Mouse (Mus musculus): ENCODE measurements around the gene Mcrip2. TPM values are rescaled to one million over a fixed set of nuclear protein-coding genes. Genes with fewer than 3 reads are reported as not detected.

Mcrip2 gene
- polyA plus RNA-seq, 1 experiment = 28.2 TPM

GRCm38 (mm10) chr17:25881691-25882090 is 13.1 kb upstream of the Mcrip2 start:
- H3K27me3 ChIP-seq (ENCODE audit: control insufficient read depth, insufficient read depth, low read length) = no peaks in the 10 kb centered on the region
- no peak overlapping the region for H3K27ac ChIP-seq (ENCODE audit: control insufficient read depth, insufficient read depth, low read depth, low read length)
- TF ChIP-seq POLR2A (IDR thresholded peaks at IDR 0.05; ENCODE audit: control insufficient read depth, low read depth, low read length) (no peak), CTCF (IDR thresholded peaks at IDR 0.05; ENCODE audit: control insufficient read depth, insufficient read depth, insufficient replicate concordance, low read depth, low read length) (no peak)
- no peak overlapping the region for H3K4me3 ChIP-seq (ENCODE audit: control insufficient read depth, low read depth, low read length)
- H3K4me1 ChIP-seq (ENCODE audit: control insufficient read depth, insufficient read depth, low read length) = no peaks in the 10 kb centered on the region; the same call in 1 of the 2 replicates
- no peaks in the 10 kb centered on the region; the same call in 1 of the 2 replicates for H3K36me3 ChIP-seq (ENCODE audit: control insufficient read depth, insufficient read depth, low read length)

DNA sequence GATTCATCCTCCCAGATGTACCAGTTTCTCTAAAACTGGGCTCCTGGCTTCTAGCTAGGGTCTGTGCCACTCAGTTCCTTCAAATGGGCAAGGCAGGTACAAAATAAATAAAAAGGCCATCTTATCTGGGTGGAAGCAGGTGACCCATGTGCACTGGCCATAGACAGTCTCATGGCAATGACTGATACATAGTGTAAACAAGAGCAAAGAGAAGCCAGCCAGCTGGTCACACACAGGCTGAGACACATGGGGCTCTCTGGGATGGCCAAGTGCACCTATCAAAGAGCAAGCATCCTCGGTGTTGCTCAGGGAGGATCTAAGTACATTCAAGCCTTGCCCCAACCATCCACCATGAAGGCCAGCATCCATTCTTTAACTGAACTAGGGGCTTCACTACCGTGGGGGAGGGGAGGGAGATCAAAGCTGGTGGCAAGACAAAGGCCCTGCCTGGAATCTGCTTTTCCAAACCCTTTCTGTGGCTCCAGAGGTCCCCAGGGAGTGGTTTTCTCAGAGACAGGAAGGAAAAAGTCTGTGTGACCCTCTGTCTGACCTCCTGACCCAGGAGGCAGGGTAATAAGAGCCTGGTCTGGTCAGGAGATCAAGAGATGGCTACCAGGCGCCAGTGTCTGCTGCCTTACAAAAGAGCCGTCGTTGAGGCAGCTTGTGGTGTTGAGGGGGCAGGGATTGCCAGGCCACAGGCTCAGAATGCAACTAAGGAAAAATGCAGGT is 12.5 kb upstream of the Mcrip2 start:
- no peak overlapping the region for H3K27ac ChIP-seq (ENCODE audit: control insufficient read depth, insufficient read depth, low read depth, low read length)
- H3K4me3 ChIP-seq (ENCODE audit: control insufficient read depth, low read depth, low read length) = no peak overlapping the region
- no peaks in the 10 kb centered on the region; the same call in 1 of the 2 replicates for H3K36me3 ChIP-seq (ENCODE audit: control insufficient read depth, insufficient read depth, low read length)
- no peaks in the 10 kb centered on the region; the same call in 1 of the 2 replicates for H3K4me1 ChIP-seq (ENCODE audit: control insufficient read depth, insufficient read depth, low read length)
- no peaks in the 10 kb centered on the region for H3K27me3 ChIP-seq (ENCODE audit: control insufficient read depth, insufficient read depth, low read length)
- TF ChIP-seq CTCF (IDR thresholded peaks at IDR 0.05; ENCODE audit: control insufficient read depth, insufficient read depth, insufficient replicate concordance, low read depth, low read length) = no peak
- no peak for TF ChIP-seq POLR2A (IDR thresholded peaks at IDR 0.05; ENCODE audit: control insufficient read depth, low read depth, low read length)

DNA sequence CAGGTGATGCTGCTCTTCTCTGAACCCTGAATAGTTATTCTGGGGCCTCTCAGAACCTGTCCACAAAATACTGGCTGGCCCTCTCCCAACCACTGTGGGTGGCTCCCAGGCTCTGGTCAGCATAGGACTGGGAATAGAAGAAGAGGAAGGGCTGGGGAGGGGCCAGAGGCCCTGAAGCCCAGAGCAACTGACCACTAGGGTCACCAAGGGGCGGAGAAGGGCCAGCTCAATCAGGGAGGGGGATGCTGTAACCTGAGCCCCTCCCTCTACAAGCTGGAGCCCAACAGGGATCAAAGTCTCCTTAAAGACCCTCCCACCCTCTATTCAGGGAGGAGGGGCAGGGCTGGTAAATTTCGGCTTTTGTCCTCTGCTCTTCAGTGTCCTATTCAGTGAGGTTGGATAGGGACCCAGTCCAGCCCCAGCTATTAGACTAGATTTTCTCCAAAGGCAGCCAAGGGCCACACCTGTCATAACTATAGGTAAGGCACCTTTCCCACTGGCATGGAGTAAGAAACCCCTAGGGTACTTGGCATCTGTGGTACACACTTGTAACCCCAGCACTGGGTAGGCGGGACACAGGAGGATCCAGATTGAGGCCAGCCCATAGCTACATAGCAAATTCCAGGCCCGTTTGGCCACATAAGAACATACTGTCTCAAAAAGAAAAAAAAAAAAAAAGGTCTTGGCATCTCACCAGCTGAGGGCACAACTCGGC is 11.8 kb upstream of the Mcrip2 start, which contains the start of gene Wfikkn1:
TSS of gene Wfikkn1 (minus strand) at position 663 of the 715 bp plus-strand sequence.
- TF ChIP-seq POLR2A (IDR thresholded peaks at IDR 0.05; ENCODE audit: control insufficient read depth, low read depth, low read length) = no peak
- no peaks in the 10 kb centered on the region for H3K27me3 ChIP-seq (ENCODE audit: control insufficient read depth, insufficient read depth, low read length)
- H3K27ac ChIP-seq (ENCODE audit: control insufficient read depth, insufficient read depth, low read depth, low read length) = no peak within 1 kb of the TSS
- peaks cover 2% of the 10 kb centered on the region for H3K4me1 ChIP-seq (ENCODE audit: control insufficient read depth, insufficient read depth, low read length)
- H3K36me3 ChIP-seq (ENCODE audit: control insufficient read depth, insufficient read depth, low read length) = no peaks in the 10 kb centered on the region; the same call in 1 of the 2 replicates
- H3K4me3 ChIP-seq (ENCODE audit: control insufficient read depth, low read depth, low read length) = no peak within 1 kb of the TSS

DNA sequence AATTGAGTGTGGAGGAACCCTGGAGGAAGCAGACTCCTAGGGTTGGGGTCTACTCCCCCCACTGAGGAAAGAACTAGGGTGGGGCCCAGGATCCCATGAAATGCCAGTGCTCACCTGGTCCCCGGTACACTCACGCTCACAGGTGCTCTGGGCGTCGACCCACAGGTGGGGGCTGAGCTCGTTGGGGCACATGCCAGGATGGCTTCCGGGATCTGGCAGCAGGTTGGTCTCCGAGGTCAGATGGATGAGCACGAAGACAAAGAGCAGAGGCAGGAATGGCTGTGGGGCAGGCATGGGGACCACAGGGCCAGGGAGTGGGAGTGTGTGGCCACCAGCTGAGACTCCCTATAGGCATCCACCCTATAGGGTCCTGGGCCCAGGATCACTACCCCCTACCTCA is 11.2 kb upstream of the Mcrip2 start:
- peaks cover 8% of the 10 kb centered on the region for H3K4me1 ChIP-seq (ENCODE audit: control insufficient read depth, insufficient read depth, low read length)
- H3K4me3 ChIP-seq (ENCODE audit: control insufficient read depth, low read depth, low read length) = no peak overlapping the region
- no peaks in the 10 kb centered on the region; the same call in 1 of the 2 replicates for H3K36me3 ChIP-seq (ENCODE audit: control insufficient read depth, insufficient read depth, low read length)
- H3K27ac ChIP-seq (ENCODE audit: control insufficient read depth, insufficient read depth, low read depth, low read length) = no peak overlapping the region
- TF ChIP-seq POLR2A (IDR thresholded peaks at IDR 0.05; ENCODE audit: control insufficient read depth, low read depth, low read length) (no peak), CTCF (IDR thresholded peaks at IDR 0.05; ENCODE audit: control insufficient read depth, insufficient read depth, insufficient replicate concordance, low read depth, low read length) (no peak)
- no peaks in the 10 kb centered on the region for H3K27me3 ChIP-seq (ENCODE audit: control insufficient read depth, insufficient read depth, low read length)

GRCm38 (mm10) chr17:25879261-25879660 is 10.7 kb upstream of the Mcrip2 start:
- peaks cover 13% of the 10 kb centered on the region for H3K4me1 ChIP-seq (ENCODE audit: control insufficient read depth, insufficient read depth, low read length)
- TF ChIP-seq POLR2A (IDR thresholded peaks at IDR 0.05; ENCODE audit: control insufficient read depth, low read depth, low read length) (no peak), CTCF (IDR thresholded peaks at IDR 0.05; ENCODE audit: control insufficient read depth, insufficient read depth, insufficient replicate concordance, low read depth, low read length) (peak; percentile 24; the same call in 1 of the 2 replicates)
- no peaks in the 10 kb centered on the region; the same call in 1 of the 2 replicates for H3K36me3 ChIP-seq (ENCODE audit: control insufficient read depth, insufficient read depth, low read length)
- no peak overlapping the region for H3K27ac ChIP-seq (ENCODE audit: control insufficient read depth, insufficient read depth, low read depth, low read length)
- no peak overlapping the region for H3K4me3 ChIP-seq (ENCODE audit: control insufficient read depth, low read depth, low read length)
- no peaks in the 10 kb centered on the region for H3K27me3 ChIP-seq (ENCODE audit: control insufficient read depth, insufficient read depth, low read length)

- no peak overlapping the region for H3K4me3 ChIP-seq (ENCODE audit: control insufficient read depth, low read depth, low read length)
- TF ChIP-seq POLR2A (IDR thresholded peaks at IDR 0.05; ENCODE audit: control insufficient read depth, low read depth, low read length) = no peak
- no peaks in the 10 kb centered on the region for H3K27me3 ChIP-seq (ENCODE audit: control insufficient read depth, insufficient read depth, low read length)
- H3K36me3 ChIP-seq (ENCODE audit: control insufficient read depth, insufficient read depth, low read length) = no peaks in the 10 kb centered on the region; the same call in 1 of the 2 replicates
- H3K4me1 ChIP-seq (ENCODE audit: control insufficient read depth, insufficient read depth, low read length) = peaks cover 15% of the 10 kb centered on the region
- H3K27ac ChIP-seq (ENCODE audit: control insufficient read depth, insufficient read depth, low read depth, low read length) = no peak overlapping the region
These were observed 10.1 kb upstream of the Mcrip2 start for GRCm38 (mm10) chr17:25878611-25879180.
